Mouse (Mus musculus) C2C12 (cell line): ENCODE data around the gene Myo7a.

Source experiments
- CTCF ChIP-seq: IDR thresholded peaks from one replicate; pipeline ENCODE4 v1.5.1; 2011; ENCODE audit not compliant: control insufficient read depth, insufficient read depth, insufficient read length
- MYOD1 ChIP-seq: IDR thresholded peaks from one replicate; pipeline ENCODE4 v1.6.1; 2011; ENCODE audit warnings: low read depth; ENCODE audit not compliant: control insufficient read depth, insufficient read length

- TF ChIP-seq CTCF = no peak
- no peak for TF ChIP-seq MYOD1
Measured at GRCm38 (mm10) chr7:98114656-98115055, 4.7 kb downstream of the Myo7a start.
